Mouse (Mus musculus): ENCODE measurements at regions not wholly inside any gene's neighbourhood (a gene's known extent, or its start where the extent isn't known, plus 50 kb on each side); places are given as distances from the start of the nearest gene placed in this dataset.

GRCm38 (mm10) chr15:5507545-5507913 lies 263.5 kb upstream of the Ptger4 start:
- no peak for DNase-seq (ENCODE audit: extremely low read depth, low read depth)

- DNase-seq (ENCODE audit: extremely low read depth, low read depth), result no peak
Measured at GRCm38 (mm10) chr15:5510056-5510455, 266.1 kb upstream of the Ptger4 start.

GRCm38 (mm10) chr15:5511046-5511445 lies 267.1 kb upstream of the Ptger4 start:
- no peak for DNase-seq (ENCODE audit: extremely low read depth, low read depth)

GRCm38 (mm10) chr15:5512546-5512945 lies 268.6 kb upstream of the Ptger4 start:
- no peak for DNase-seq (ENCODE audit: extremely low read depth, low read depth)

GRCm38 (mm10) chr15:5513146-5513545 lies 269.2 kb upstream of the Ptger4 start:
- DNase-seq (ENCODE audit: extremely low read depth, low read depth), result no peak

- peak; percentile 9 for DNase-seq (ENCODE audit: extremely low read depth, low read depth)
Measured at GRCm38 (mm10) chr15:5514217-5514616, 270.2 kb upstream of the Ptger4 start.

- no peak for DNase-seq (ENCODE audit: extremely low read depth, low read depth)
Measured at GRCm38 (mm10) chr15:5517244-5517966, 273.4 kb upstream of the Ptger4 start.

- DNase-seq (ENCODE audit: extremely low read depth, low read depth), result no peak
Measured at GRCm38 (mm10) chr15:5519552-5519951, 275.6 kb upstream of the Ptger4 start.

GRCm38 (mm10) chr15:5519997-5520396 lies 276.0 kb upstream of the Ptger4 start:
- no peak for DNase-seq (ENCODE audit: extremely low read depth, low read depth)

GRCm38 (mm10) chr15:5528619-5529018 lies 284.6 kb upstream of the Ptger4 start:
- DNase-seq (ENCODE audit: extremely low read depth, low read depth), result no peak

GRCm38 (mm10) chr15:5533656-5534055 lies 289.7 kb upstream of the Ptger4 start:
- DNase-seq (ENCODE audit: extremely low read depth, low read depth), result no peak

GRCm38 (mm10) chr15:5537432-5537831 lies 293.4 kb upstream of the Ptger4 start:
- no peak for DNase-seq (ENCODE audit: extremely low read depth, low read depth)

GRCm38 (mm10) chr15:5539301-5539928 lies 295.4 kb upstream of the Ptger4 start:
- no peak for DNase-seq (ENCODE audit: extremely low read depth, low read depth)

GRCm38 (mm10) chr15:5554526-5554925 lies 310.5 kb upstream of the Ptger4 start:
- DNase-seq (ENCODE audit: extremely low read depth, low read depth), result no peak

GRCm38 (mm10) chr15:5554926-5555325 lies 310.9 kb upstream of the Ptger4 start:
- DNase-seq (ENCODE audit: extremely low read depth, low read depth), result no peak

GRCm38 (mm10) chr15:5555381-5556066 lies 311.5 kb upstream of the Ptger4 start:
- DNase-seq (ENCODE audit: extremely low read depth, low read depth), result no peak

- DNase-seq (ENCODE audit: extremely low read depth, low read depth), result no peak
Measured at GRCm38 (mm10) chr15:5561783-5562182, 317.8 kb upstream of the Ptger4 start.

- no peak for DNase-seq (ENCODE audit: extremely low read depth, low read depth)
Measured at GRCm38 (mm10) chr15:5574366-5574765, 330.4 kb upstream of the Ptger4 start.

GRCm38 (mm10) chr15:5579559-5579958 lies 335.6 kb upstream of the Ptger4 start:
- DNase-seq (ENCODE audit: extremely low read depth, low read depth), result no peak

GRCm38 (mm10) chr15:5580416-5580815 lies 336.4 kb upstream of the Ptger4 start:
- no peak for DNase-seq (ENCODE audit: extremely low read depth, low read depth)

- DNase-seq (ENCODE audit: extremely low read depth, low read depth), result no peak
Measured at GRCm38 (mm10) chr15:5584381-5584780, 340.4 kb upstream of the Ptger4 start.

GRCm38 (mm10) chr15:5604732-5605266 lies 360.8 kb upstream of the Ptger4 start:
- no peak for DNase-seq (ENCODE audit: extremely low read depth, low read depth)
